Mouse (Mus musculus): Measurements from ENCODE around the gene Clstn3.

DNA sequence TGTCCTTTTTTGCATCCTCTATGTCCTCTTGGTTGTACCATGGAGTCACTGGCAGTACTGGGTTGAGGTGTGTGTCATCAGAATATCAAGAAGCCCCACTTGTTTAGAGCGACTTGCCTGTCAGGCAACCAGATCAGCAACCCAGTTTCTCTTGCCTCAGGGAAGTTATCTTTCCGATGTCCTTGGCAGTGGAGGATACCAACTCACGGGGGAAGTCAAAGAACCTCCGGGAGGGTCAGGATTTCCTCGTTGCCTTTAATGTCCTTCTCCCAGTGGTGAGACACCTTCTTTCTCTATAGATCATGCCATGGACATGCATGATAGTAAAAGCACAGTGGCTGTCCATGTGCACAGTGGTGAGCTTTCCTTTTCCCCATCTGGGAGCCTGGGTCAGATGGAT, 37.4 kb upstream of the Clstn3 start:
- TF ChIP-seq POLR2A (IDR thresholded peaks at IDR 0.05; ENCODE audit: low read depth, low read length), result no peak
- TF ChIP-seq CTCF (IDR thresholded peaks at IDR 0.05; ENCODE audit: extremely low read depth, insufficient read length, insufficient replicate concordance, low read depth, low read length), result no peak
